Mouse (Mus musculus): ENCODE results near the gene Chac1. TPM values are rescaled to one million over a fixed set of nuclear protein-coding genes. Genes with fewer than 3 reads are reported as not detected.

The Chac1 gene
- polyA plus RNA-seq, 1 experiment: 6.2 TPM

DNA sequence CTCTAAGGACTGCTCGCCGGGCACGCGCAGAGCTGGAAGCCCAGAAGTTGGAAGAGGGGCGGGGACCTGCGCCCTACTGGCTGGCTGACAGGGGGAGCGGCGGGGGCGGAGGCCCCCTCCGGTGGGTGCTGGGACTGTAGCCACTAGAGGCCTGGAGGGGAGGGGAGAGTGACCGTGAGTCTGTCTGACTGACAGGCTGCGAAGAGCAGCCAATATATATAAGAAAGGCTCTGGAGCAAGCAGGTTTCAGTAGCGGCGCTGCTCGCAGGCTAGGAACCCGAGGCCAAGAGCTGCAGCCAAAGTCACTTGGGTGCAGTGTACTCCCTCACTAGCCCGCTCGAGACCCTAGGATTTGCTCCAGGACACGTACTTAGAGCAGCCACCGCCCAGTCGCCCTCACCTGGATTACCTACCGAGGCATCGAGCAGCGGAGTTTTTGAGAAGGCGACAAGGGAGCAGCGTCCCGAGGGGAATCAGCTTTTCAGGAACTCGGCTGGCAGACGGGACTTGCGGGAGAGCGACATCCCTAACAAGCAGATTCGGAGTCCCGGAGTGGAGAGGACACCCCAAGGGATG, 25.4 kb upstream of the Chac1 start, which contains the start of gene Dll4:
Gene Dll4, plus strand, starts transcription at position 217 of the 576 bp plus-strand sequence.
- under 1% methylated on average over 33 of the region's 33 CpGs for WGBS
- no peaks in the 10 kb centered on the region; the same call in 1 of the 2 replicates for H3K4me1 ChIP-seq (ENCODE audit: control insufficient read depth, insufficient read depth, low read length)
- H3K27ac ChIP-seq (ENCODE audit: control insufficient read depth, insufficient read depth, low read depth, low read length, poor library complexity): peak within 1 kb of the TSS; percentile 19; the same call in 1 of the 2 replicates
- TF ChIP-seq CTCF (IDR thresholded peaks at IDR 0.05; ENCODE audit: control insufficient read depth, insufficient read depth, low read length) (no peak), POLR2A (IDR thresholded peaks at IDR 0.05; ENCODE audit: borderline replicate concordance, control insufficient read depth, low read depth, low read length) (no peak; the same call in 1 of the 2 replicates)
- peak within 1 kb of the TSS; percentile 32 for H3K4me3 ChIP-seq (replicated peaks; ENCODE audit: control insufficient read depth, low read depth, low read length)

DNA sequence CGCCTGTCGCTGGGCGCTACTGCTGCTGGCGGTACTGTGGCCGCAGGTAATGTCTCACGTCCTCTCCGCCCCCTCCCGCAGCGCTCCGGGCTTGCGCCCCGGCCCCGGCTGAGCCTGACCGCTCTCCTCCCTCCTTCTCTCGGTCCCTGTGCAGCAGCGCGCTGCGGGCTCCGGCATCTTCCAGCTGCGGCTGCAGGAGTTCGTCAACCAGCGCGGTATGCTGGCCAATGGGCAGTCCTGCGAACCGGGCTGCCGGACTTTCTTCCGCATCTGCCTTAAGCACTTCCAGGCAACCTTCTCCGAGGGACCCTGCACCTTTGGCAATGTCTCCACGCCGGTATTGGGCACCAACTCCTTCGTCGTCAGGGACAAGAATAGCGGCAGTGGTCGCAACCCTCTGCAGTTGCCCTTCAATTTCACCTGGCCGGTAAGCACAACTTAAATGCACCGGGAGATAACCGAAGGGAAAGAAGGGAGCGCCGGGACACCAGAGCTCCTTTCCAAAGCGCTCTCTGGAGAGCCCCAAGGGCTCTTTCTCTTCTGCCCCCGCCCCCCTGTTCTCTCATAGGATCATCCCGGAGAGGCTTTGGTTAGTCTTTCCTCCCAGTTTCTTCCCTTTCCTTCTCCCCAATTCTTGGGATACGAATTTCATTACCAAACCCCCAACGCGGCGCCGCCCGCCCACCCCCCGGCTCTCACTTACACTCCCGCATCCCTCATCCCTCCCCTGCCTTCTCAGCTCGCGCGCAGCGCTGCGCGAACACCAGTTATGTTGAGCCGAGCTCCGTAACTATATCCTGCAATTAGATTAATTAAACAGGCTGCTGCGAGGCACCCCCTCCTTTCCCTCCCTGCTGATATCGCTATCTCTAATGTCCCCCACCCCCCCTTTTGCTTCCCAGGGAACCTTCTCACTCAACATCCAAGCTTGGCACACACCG, 24.6 kb upstream of the Chac1 start:
- Histone ChIP-seq H3K4me1 (ENCODE audit: control insufficient read depth, insufficient read depth, low read length) (no peaks in the 10 kb centered on the region; the same call in 1 of the 2 replicates), H3K27ac (ENCODE audit: control insufficient read depth, insufficient read depth, low read depth, low read length, poor library complexity) (no peak overlapping the region), H3K4me3 (replicated peaks; ENCODE audit: control insufficient read depth, low read depth, low read length) (peak overlapping the region; percentile 32)
- 1% methylated on average over 61 of the region's 61 CpGs for WGBS
- TF ChIP-seq POLR2A (IDR thresholded peaks at IDR 0.05; ENCODE audit: borderline replicate concordance, control insufficient read depth, low read depth, low read length) (no peak), CTCF (IDR thresholded peaks at IDR 0.05; ENCODE audit: control insufficient read depth, insufficient read depth, low read length) (no peak)

DNA sequence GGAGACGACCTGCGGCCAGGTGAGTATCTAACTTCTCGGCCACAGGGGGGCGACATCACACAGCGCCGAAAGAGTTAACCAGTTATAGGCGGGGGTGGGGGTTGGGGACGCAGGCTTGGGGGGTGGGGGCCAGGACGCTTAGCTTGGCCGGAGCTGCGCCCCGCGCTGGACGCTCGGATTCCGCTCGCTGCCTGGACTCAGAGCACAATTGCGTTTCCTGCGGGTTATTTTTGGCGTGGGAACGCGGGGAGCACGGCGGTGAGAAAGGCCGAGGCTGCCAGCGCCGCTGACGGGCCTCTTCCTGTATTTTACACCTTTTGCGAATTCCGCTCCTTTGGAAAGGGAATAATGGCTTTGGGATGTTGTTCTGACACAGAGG, 23.9 kb upstream of the Chac1 start:
- TF ChIP-seq POLR2A (IDR thresholded peaks at IDR 0.05; ENCODE audit: borderline replicate concordance, control insufficient read depth, low read depth, low read length) (no peak), CTCF (IDR thresholded peaks at IDR 0.05; ENCODE audit: control insufficient read depth, insufficient read depth, low read length) (peak; percentile 30; the same call in 1 of the 2 replicates)
- H3K4me3 ChIP-seq (replicated peaks; ENCODE audit: control insufficient read depth, low read depth, low read length): no peak overlapping the region
- WGBS: under 1% methylated on average over 30 of the region's 30 CpGs

GRCm38 (mm10) chr2:119327942-119328526, 23.0 kb upstream of the Chac1 start:
- H3K4me1 ChIP-seq (ENCODE audit: control insufficient read depth, insufficient read depth, low read length): no peaks in the 10 kb centered on the region; the same call in 1 of the 2 replicates
- WGBS: 81% methylated on average over 11 of the region's 11 CpGs
- H3K4me3 ChIP-seq (replicated peaks; ENCODE audit: control insufficient read depth, low read depth, low read length): no peak overlapping the region
- H3K27ac ChIP-seq (ENCODE audit: control insufficient read depth, insufficient read depth, low read depth, low read length, poor library complexity): no peak overlapping the region
- TF ChIP-seq CTCF (IDR thresholded peaks at IDR 0.05; ENCODE audit: control insufficient read depth, insufficient read depth, low read length) (no peak), POLR2A (IDR thresholded peaks at IDR 0.05; ENCODE audit: borderline replicate concordance, control insufficient read depth, low read depth, low read length) (no peak)

More for the DNA sequence above, 23.9 kb upstream of the Chac1 start:
- H3K4me1 ChIP-seq (ENCODE audit: control insufficient read depth, insufficient read depth, low read length): no peaks in the 10 kb centered on the region; the same call in 1 of the 2 replicates
- no peak overlapping the region for H3K27ac ChIP-seq (ENCODE audit: control insufficient read depth, insufficient read depth, low read depth, low read length, poor library complexity)

GRCm38 (mm10) chr2:119328546-119328945, 22.5 kb upstream of the Chac1 start:
- no peak overlapping the region for H3K27ac ChIP-seq (ENCODE audit: control insufficient read depth, insufficient read depth, low read depth, low read length, poor library complexity)
- TF ChIP-seq POLR2A (IDR thresholded peaks at IDR 0.05; ENCODE audit: borderline replicate concordance, control insufficient read depth, low read depth, low read length) (no peak), CTCF (IDR thresholded peaks at IDR 0.05; ENCODE audit: control insufficient read depth, insufficient read depth, low read length) (no peak)
- H3K4me1 ChIP-seq (ENCODE audit: control insufficient read depth, insufficient read depth, low read length): no peaks in the 10 kb centered on the region; the same call in 1 of the 2 replicates
- WGBS: 68% methylated on average over 5 of the region's 5 CpGs
- H3K4me3 ChIP-seq (replicated peaks; ENCODE audit: control insufficient read depth, low read depth, low read length): no peak overlapping the region

GRCm38 (mm10) chr2:119329123-119329817, 21.8 kb upstream of the Chac1 start:
- 58% methylated on average over 3 of the region's 3 CpGs for WGBS
- H3K27ac ChIP-seq (ENCODE audit: control insufficient read depth, insufficient read depth, low read depth, low read length, poor library complexity): no peak overlapping the region
- H3K4me1 ChIP-seq (ENCODE audit: control insufficient read depth, insufficient read depth, low read length): no peaks in the 10 kb centered on the region; the same call in 1 of the 2 replicates
- no peak overlapping the region for H3K4me3 ChIP-seq (replicated peaks; ENCODE audit: control insufficient read depth, low read depth, low read length)
- TF ChIP-seq POLR2A (IDR thresholded peaks at IDR 0.05; ENCODE audit: borderline replicate concordance, control insufficient read depth, low read depth, low read length): no peak
- no peak for TF ChIP-seq CTCF (IDR thresholded peaks at IDR 0.05; ENCODE audit: control insufficient read depth, insufficient read depth, low read length)

DNA sequence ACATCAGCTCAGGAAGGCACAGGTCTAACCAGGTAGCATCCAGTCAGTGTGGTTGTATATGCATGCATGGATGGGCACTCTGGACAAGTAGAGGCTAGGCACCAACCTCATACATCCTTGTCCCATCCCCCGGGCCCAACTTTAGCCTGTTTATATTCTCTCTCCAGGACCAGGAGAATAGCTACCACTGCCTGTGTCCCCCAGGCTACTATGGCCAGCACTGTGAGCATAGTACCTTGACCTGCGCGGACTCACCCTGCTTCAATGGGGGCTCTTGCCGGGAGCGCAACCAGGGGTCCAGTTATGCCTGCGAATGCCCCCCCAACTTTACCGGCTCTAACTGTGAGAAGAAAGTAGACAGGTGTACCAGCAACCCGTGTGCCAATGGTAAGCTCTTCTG, 20.2 kb upstream of the Chac1 start:
- TF ChIP-seq POLR2A (IDR thresholded peaks at IDR 0.05; ENCODE audit: borderline replicate concordance, control insufficient read depth, low read depth, low read length): no peak
- TF ChIP-seq CTCF (IDR thresholded peaks at IDR 0.05; ENCODE audit: control insufficient read depth, insufficient read depth, low read length): no peak

More for the DNA sequence above, 20.2 kb upstream of the Chac1 start:
- H3K4me1 ChIP-seq (ENCODE audit: control insufficient read depth, insufficient read depth, low read length): no peaks in the 10 kb centered on the region
- WGBS: 90% methylated on average over 8 of the region's 8 CpGs
- no peak overlapping the region for H3K4me3 ChIP-seq (replicated peaks; ENCODE audit: control insufficient read depth, low read depth, low read length)
- no peak overlapping the region for H3K27ac ChIP-seq (ENCODE audit: control insufficient read depth, insufficient read depth, low read depth, low read length, poor library complexity)
